ENCODE assay signal across 8 mouse cellular contexts in genomic region chr7:28436271-28436904, GRCm38 (mm10). TPM values are rescaled to one million over a fixed set of nuclear protein-coding genes. Genes with fewer than 3 reads are reported as not detected.
A peak's percentile ranks its signal among the peaks of the same experiment; 100 is the strongest.
DNase-seq lines count a peak whose midpoint lies in the region; ATAC-seq and TF ChIP-seq lines count a peak whose summit lies in the region.

No protein-coding gene starts in this region.

- under 1% methylated on average over 52 of the region's 64 CpGs for WGBS in forebrain, embryonic 10.5 days
- WGBS in heart, embryonic 15.5 days = under 1% methylated on average over 47 of the region's 64 CpGs
- WGBS in liver, embryonic 14.5 days (ENCODE audit: insufficient replicate concordance) = under 1% methylated on average over 59 of the region's 64 CpGs
- under 1% methylated on average over 55 of the region's 64 CpGs for WGBS in neural tube, embryonic 11.5 days
- under 1% methylated on average over 49 of the region's 64 CpGs for WGBS in stomach, postnatal 0 days

- ATAC-seq in heart, embryonic 15.5 days (replicated peaks; ENCODE audit: insufficient number of reproducible peaks, insufficient read depth, low FRiP score, low read depth) = peak; percentile 99
- ATAC-seq in liver, embryonic 14.5 days (ENCODE audit: insufficient read depth) = peak; percentile 94
- ATAC-seq in neural tube, embryonic 11.5 days (ENCODE audit: insufficient read depth, low FRiP score, low TSS enrichment) = peak; percentile 97
- ATAC-seq in stomach, postnatal 0 days (ENCODE audit: low FRiP score, low TSS enrichment) = peak; percentile 98

- peaks cover 28% of the 10 kb centered on the region for H3K36me3 ChIP-seq in forebrain, embryonic 10.5 days (replicated peaks)
- H3K36me3 ChIP-seq in heart, embryonic 15.5 days = no peaks in the 10 kb centered on the region
- H3K36me3 ChIP-seq in liver, embryonic 14.5 days (replicated peaks; ENCODE audit: control insufficient read depth, insufficient read depth, low read depth) = no peaks in the 10 kb centered on the region; the same call in none of the 2 replicates
- H3K36me3 ChIP-seq in neural tube, embryonic 11.5 days (ENCODE audit: control insufficient read depth, insufficient read depth, low read length) = no peaks in the 10 kb centered on the region
- no peaks in the 10 kb centered on the region; the same call in 1 of the 2 replicates for H3K36me3 ChIP-seq in stomach, postnatal 0 days (ENCODE audit: control insufficient read depth, insufficient read depth, low read length)

- H3K9ac ChIP-seq in heart, embryonic 15.5 days = peak overlapping the region; percentile 97
- H3K9ac ChIP-seq in liver, embryonic 14.5 days (replicated peaks) = peak overlapping the region; percentile 98
- peak overlapping the region; percentile 72 for H3K9ac ChIP-seq in neural tube, embryonic 11.5 days (ENCODE audit: low read length)
- H3K9ac ChIP-seq in stomach, postnatal 0 days (ENCODE audit: low read length) = peak overlapping the region; percentile 95

- H3K4me2 ChIP-seq in heart, embryonic 15.5 days = peak overlapping the region; percentile 85
- peak overlapping the region; percentile 96 for H3K4me2 ChIP-seq in liver, embryonic 14.5 days (ENCODE audit: low read depth)
- peak overlapping the region; percentile 48 for H3K4me2 ChIP-seq in neural tube, embryonic 11.5 days (ENCODE audit: low read depth)
- peak overlapping the region; percentile 72 for H3K4me2 ChIP-seq in stomach, postnatal 0 days (replicated peaks; ENCODE audit: low read depth)

- no peaks in the 10 kb centered on the region for H3K27me3 ChIP-seq in forebrain, embryonic 10.5 days (ENCODE audit: poor library complexity, severe bottlenecking)
- no peaks in the 10 kb centered on the region for H3K27me3 ChIP-seq in heart, embryonic 15.5 days
- H3K27me3 ChIP-seq in liver, embryonic 14.5 days (ENCODE audit: control insufficient read depth, insufficient read depth, low read length) = no peaks in the 10 kb centered on the region
- H3K27me3 ChIP-seq in neural tube, embryonic 11.5 days (ENCODE audit: control insufficient read depth, insufficient read depth, low read length) = no peaks in the 10 kb centered on the region
- no peaks in the 10 kb centered on the region for H3K27me3 ChIP-seq in stomach, postnatal 0 days (ENCODE audit: control insufficient read depth, insufficient read depth, low read length)

- H3K4me1 ChIP-seq in forebrain, embryonic 10.5 days = peaks cover 42% of the 10 kb centered on the region
- H3K4me1 ChIP-seq in heart, embryonic 15.5 days (replicated peaks) = peaks cover 45% of the 10 kb centered on the region
- peaks cover 41 to 46% of the 10 kb centered on the region in 2 experiments for H3K4me1 ChIP-seq in liver, embryonic 14.5 days (replicated peaks; ENCODE audit: control insufficient read depth in 2 of 2, insufficient read depth in 2 of 2, low read length in 1 of 2)
- H3K4me1 ChIP-seq in neural tube, embryonic 11.5 days (ENCODE audit: control insufficient read depth, insufficient read depth, low read length) = peaks cover 13% of the 10 kb centered on the region
- no peaks in the 10 kb centered on the region; the same call in 1 of the 2 replicates for H3K4me1 ChIP-seq in stomach, postnatal 0 days (replicated peaks; ENCODE audit: control insufficient read depth, insufficient read depth)

- TF ChIP-seq EP300 in liver, embryonic 14.5 days (IDR thresholded peaks at IDR 0.05; ENCODE audit: low read depth) = no peak
- no peak for TF ChIP-seq EP300 in stomach, postnatal 0 days (optimal IDR thresholded peaks at IDR 0.05)

- DNase-seq in CD8-positive naive resting alpha-beta T cell, adult 2 months (ENCODE audit: low read depth in 2 of 2, low spot score in 2 of 2) = peak; percentile 99
- peak; percentile 95 for DNase-seq in c-Kit-positive CD71-negative TER-119-negative erythroid progenitor cells, embryonic 14.5 days (ENCODE audit: low read depth)
- peak; percentile 99 for DNase-seq in forebrain, embryonic 10.5 days (ENCODE audit: extremely low spot score, low spot score)
- DNase-seq in kidney, postnatal 25 days = peak; percentile 100
- peak; percentile 99 for DNase-seq in liver, embryonic 14.5 days (ENCODE audit: low read depth in 3 of 3, low spot score in 3 of 3)
- DNase-seq in neural tube, embryonic 11.5 days (ENCODE audit: low spot score) = peak; percentile 99
- DNase-seq in stomach, postnatal 0 days (ENCODE audit: low spot score) = peak; percentile 100

- peak overlapping the region; percentile 91 for H3K27ac ChIP-seq in forebrain, embryonic 10.5 days
- H3K27ac ChIP-seq in heart, embryonic 15.5 days = peak overlapping the region; percentile 81
- peak overlapping the region; percentile 75 for H3K27ac ChIP-seq in liver, embryonic 14.5 days
- H3K27ac ChIP-seq in neural tube, embryonic 11.5 days (ENCODE audit: low read depth, low read length) = no peak overlapping the region; the same call in 1 of the 2 replicates
- peak overlapping the region; percentile 89 for H3K27ac ChIP-seq in stomach, postnatal 0 days (replicated peaks)

- H3K4me3 ChIP-seq in forebrain, embryonic 10.5 days = peak overlapping the region; percentile 93
- H3K4me3 ChIP-seq in heart, embryonic 15.5 days = peak overlapping the region; percentile 95
- H3K4me3 ChIP-seq in liver, embryonic 14.5 days (ENCODE audit: insufficient read depth in 1 of 2, low read depth in 2 of 2, low read length in 2 of 2) = peak overlapping the region; percentile 94 to 98
- peak overlapping the region; percentile 65 for H3K4me3 ChIP-seq in neural tube, embryonic 11.5 days (ENCODE audit: low read depth, low read length)
- H3K4me3 ChIP-seq in stomach, postnatal 0 days (ENCODE audit: low read depth, low read length) = peak overlapping the region; percentile 79

- H3K9me3 ChIP-seq in forebrain, embryonic 10.5 days = no peaks in the 10 kb centered on the region
- no peaks in the 10 kb centered on the region for H3K9me3 ChIP-seq in heart, embryonic 15.5 days (replicated peaks)
- no peaks in the 10 kb centered on the region for H3K9me3 ChIP-seq in liver, embryonic 14.5 days (ENCODE audit: control insufficient read depth, low read length)
- no peaks in the 10 kb centered on the region for H3K9me3 ChIP-seq in neural tube, embryonic 11.5 days (ENCODE audit: control insufficient read depth, low read length)
- no peaks in the 10 kb centered on the region for H3K9me3 ChIP-seq in stomach, postnatal 0 days (ENCODE audit: control insufficient read depth, low read length)

- peak; percentile 75 for TF ChIP-seq CTCF in liver, embryonic 14.5 days (IDR thresholded peaks at IDR 0.05; ENCODE audit: low read depth)
- TF ChIP-seq CTCF in stomach, postnatal 0 days (IDR thresholded peaks at IDR 0.05; ENCODE audit: low read depth) = peak; percentile 82

RNA-seq across cellular contexts. Expression of gene Gmfg, which starts 0.9 kb away (rescaled TPM):
- 8.0 and 8.3 TPM in 2 replicates for polyA plus RNA-seq in forebrain, embryonic 10.5 days (2016; fragmentation: Nextera tagmentation; extraction: Ambion mirVana)
- polyA plus RNA-seq in heart, embryonic 15.5 days (2015; fragmentation: Nextera tagmentation; extraction: Ambion mirVana) = 9.6 and 20.9 TPM in 2 replicates
- polyA plus RNA-seq in liver, embryonic 14.5 days (2012; rRNA removed) = 13.1 and 22.2 TPM in 2 replicates
- 31.4 and 39.3 TPM in 2 replicates for polyA plus RNA-seq in liver, embryonic 14.5 days (2014; fragmentation: Nextera tagmentation; extraction: Ambion mirVana)
- polyA plus RNA-seq in neural tube, embryonic 11.5 days (2014; fragmentation: Nextera tagmentation; extraction: Ambion mirVana) = 6.5 and 7.4 TPM in 2 replicates
- polyA plus RNA-seq in stomach, postnatal 0 days (2015; fragmentation: Nextera tagmentation; extraction: Ambion mirVana) = 18.9 and 23.1 TPM in 2 replicates

RNA-seq across cellular contexts. Expression of gene Lrfn1, which starts 15.4 kb away (rescaled TPM):
- 3.0 and 3.4 TPM in 2 replicates for polyA plus RNA-seq in forebrain, embryonic 10.5 days (2016; fragmentation: Nextera tagmentation; extraction: Ambion mirVana)
- 1.1 and 1.5 TPM in 2 replicates for polyA plus RNA-seq in heart, embryonic 15.5 days (2015; fragmentation: Nextera tagmentation; extraction: Ambion mirVana)
- 0.41 and 0.58 TPM in 2 replicates for polyA plus RNA-seq in liver, embryonic 14.5 days (2012; rRNA removed)
- polyA plus RNA-seq in liver, embryonic 14.5 days (2014; fragmentation: Nextera tagmentation; extraction: Ambion mirVana) = 0.15 TPM in 1 of 2 replicates, not detected in the other
- polyA plus RNA-seq in neural tube, embryonic 11.5 days (2014; fragmentation: Nextera tagmentation; extraction: Ambion mirVana) = 7.6 and 9.9 TPM in 2 replicates
- polyA plus RNA-seq in stomach, postnatal 0 days (2015; fragmentation: Nextera tagmentation; extraction: Ambion mirVana) = 0.96 and 1.3 TPM in 2 replicates

RNA-seq across cellular contexts. Expression of gene Paf1, which starts 43.6 kb away (rescaled TPM):
- polyA plus RNA-seq in forebrain, embryonic 10.5 days (2016; fragmentation: Nextera tagmentation; extraction: Ambion mirVana) = 82.3 and 95.9 TPM in 2 replicates
- polyA plus RNA-seq in heart, embryonic 15.5 days (2015; fragmentation: Nextera tagmentation; extraction: Ambion mirVana) = 66.8 and 73.0 TPM in 2 replicates
- 25.2 and 40.4 TPM in 2 replicates for polyA plus RNA-seq in liver, embryonic 14.5 days (2012; rRNA removed)
- polyA plus RNA-seq in liver, embryonic 14.5 days (2014; fragmentation: Nextera tagmentation; extraction: Ambion mirVana) = 15.0 and 18.3 TPM in 2 replicates
- polyA plus RNA-seq in neural tube, embryonic 11.5 days (2014; fragmentation: Nextera tagmentation; extraction: Ambion mirVana) = 71.7 and 78.0 TPM in 2 replicates
- polyA plus RNA-seq in stomach, postnatal 0 days (2015; fragmentation: Nextera tagmentation; extraction: Ambion mirVana) = 35.9 and 38.6 TPM in 2 replicates

RNA-seq across cellular contexts. Expression of gene Med29, which starts 43.9 kb away (rescaled TPM):
- 60.3 and 60.6 TPM in 2 replicates for polyA plus RNA-seq in forebrain, embryonic 10.5 days (2016; fragmentation: Nextera tagmentation; extraction: Ambion mirVana)
- polyA plus RNA-seq in heart, embryonic 15.5 days (2015; fragmentation: Nextera tagmentation; extraction: Ambion mirVana) = 42.0 and 45.7 TPM in 2 replicates
- polyA plus RNA-seq in liver, embryonic 14.5 days (2012; rRNA removed) = 21.0 and 22.2 TPM in 2 replicates
- 25.7 and 27.2 TPM in 2 replicates for polyA plus RNA-seq in liver, embryonic 14.5 days (2014; fragmentation: Nextera tagmentation; extraction: Ambion mirVana)
- 45.8 and 48.8 TPM in 2 replicates for polyA plus RNA-seq in neural tube, embryonic 11.5 days (2014; fragmentation: Nextera tagmentation; extraction: Ambion mirVana)
- 27.5 and 28.3 TPM in 2 replicates for polyA plus RNA-seq in stomach, postnatal 0 days (2015; fragmentation: Nextera tagmentation; extraction: Ambion mirVana)

RNA-seq across cellular contexts. Expression of gene Zfp36, which starts 56.3 kb away (rescaled TPM):
- polyA plus RNA-seq in forebrain, embryonic 10.5 days (2016; fragmentation: Nextera tagmentation; extraction: Ambion mirVana) = 4.5 TPM in 2 replicates
- polyA plus RNA-seq in heart, embryonic 15.5 days (2015; fragmentation: Nextera tagmentation; extraction: Ambion mirVana) = 13.6 and 14.7 TPM in 2 replicates
- polyA plus RNA-seq in liver, embryonic 14.5 days (2012; rRNA removed) = 3.9 and 5.1 TPM in 2 replicates
- polyA plus RNA-seq in liver, embryonic 14.5 days (2014; fragmentation: Nextera tagmentation; extraction: Ambion mirVana) = 4.6 and 5.0 TPM in 2 replicates
- polyA plus RNA-seq in neural tube, embryonic 11.5 days (2014; fragmentation: Nextera tagmentation; extraction: Ambion mirVana) = 4.3 and 5.1 TPM in 2 replicates
- polyA plus RNA-seq in stomach, postnatal 0 days (2015; fragmentation: Nextera tagmentation; extraction: Ambion mirVana) = 29.1 and 29.4 TPM in 2 replicates
